Mouse (Mus musculus) ovary, postnatal 14 days (tissue): ENCODE results near the gene Nrbp1.
"Not testable (repeated sequence)": the region's sequence is repeated elsewhere in the genome, so short reads cannot be mapped to it uniquely, and the experiment has no call there.

Experiments used
- DNase-seq: peaks from one replicate; pipeline ENCODE4 v3.0.0; 2022; ENCODE audit warnings: low spot score

Nrbp1 gene

GRCm38 (mm10) chr5:31216554-31216953, 24.1 kb upstream of the Nrbp1 start:
- DNase-seq = not testable (repeated sequence)

GRCm38 (mm10) chr5:31218294-31218693, 22.4 kb upstream of the Nrbp1 start:
- no peak for DNase-seq

- DNase-seq = no peak
These were observed 21.6 kb upstream of the Nrbp1 start for GRCm38 (mm10) chr5:31219070-31219469.

GRCm38 (mm10) chr5:31219474-31219873, 21.2 kb upstream of the Nrbp1 start:
- no peak for DNase-seq

GRCm38 (mm10) chr5:31219911-31220447, 20.7 kb upstream of the Nrbp1 start:
- DNase-seq = no peak

- peak; percentile 99 for DNase-seq
These were observed 20.0 kb upstream of the Nrbp1 start, which contains the start of gene Ppm1g for GRCm38 (mm10) chr5:31220448-31221303. Gene Ppm1g (minus strand): TSS chr5:31220687.

GRCm38 (mm10) chr5:31221304-31221945, 19.2 kb upstream of the Nrbp1 start:
- no peak for DNase-seq

- no peak for DNase-seq
These were observed 18.0 kb upstream of the Nrbp1 start for GRCm38 (mm10) chr5:31222696-31223095.

GRCm38 (mm10) chr5:31226641-31227040, 14.0 kb upstream of the Nrbp1 start:
- no peak for DNase-seq

- DNase-seq = no peak
These were observed 914 bp downstream of the Nrbp1 start for GRCm38 (mm10) chr5:31241522-31242034.

- DNase-seq = no peak
These were observed 1.5 kb downstream of the Nrbp1 start for GRCm38 (mm10) chr5:31242191-31242590.

GRCm38 (mm10) chr5:31250716-31251115, 10.1 kb downstream of the Nrbp1 start:
- no peak for DNase-seq

GRCm38 (mm10) chr5:31251541-31252101, 11.0 kb downstream of the Nrbp1 start, which contains the start of gene Krtcap3:
Gene Krtcap3 (plus strand): TSS chr5:31251691.
- no peak for DNase-seq

- no peak for DNase-seq
These were observed 11.5 kb downstream of the Nrbp1 start for GRCm38 (mm10) chr5:31252151-31252550.

GRCm38 (mm10) chr5:31252795-31253545, 12.3 kb downstream of the Nrbp1 start:
- no peak for DNase-seq

GRCm38 (mm10) chr5:31253806-31254205, 13.1 kb downstream of the Nrbp1 start:
- DNase-seq = no peak

GRCm38 (mm10) chr5:31254452-31254851, 13.8 kb downstream of the Nrbp1 start:
- no peak for DNase-seq

- DNase-seq = no peak
These were observed 14.2 kb downstream of the Nrbp1 start for GRCm38 (mm10) chr5:31254901-31255300.

- DNase-seq = no peak
These were observed 14.7 kb downstream of the Nrbp1 start for GRCm38 (mm10) chr5:31255381-31255780.

- DNase-seq = no peak
These were observed 15.3 kb downstream of the Nrbp1 start for GRCm38 (mm10) chr5:31255971-31256370.

GRCm38 (mm10) chr5:31257616-31258015, 17.0 kb downstream of the Nrbp1 start:
- no peak for DNase-seq

GRCm38 (mm10) chr5:31266101-31266500, 25.4 kb downstream of the Nrbp1 start:
- no peak for DNase-seq
